Mouse (Mus musculus) megakaryocyte, embryonic 14.5 days (primary cell): Measurements from ENCODE around the gene Pold4.

Experiments
- FLI1 ChIP-seq: IDR thresholded peaks from 2 replicates; pipeline ENCODE4 v1.6.1; 2012; ENCODE audit warnings: low read length, inconsistent platforms, mixed read lengths
- GATA1 ChIP-seq: IDR thresholded peaks from 3 replicates; pipeline ENCODE4 v1.6.1; 2012; ENCODE audit warnings: mixed read lengths, low read length, inconsistent platforms, borderline replicate concordance

GRCm38 (mm10) chr19:4234548-4234947, 2.8 kb downstream of the Pold4 start:
- no peak for TF ChIP-seq GATA1
- TF ChIP-seq FLI1: no peak
